Mouse (Mus musculus): ENCODE measurements around the gene Mtrex.

Gene Mtrex

GRCm38 (mm10) chr13:112927287-112928001, at the start of gene Mtrex, which contains the start of gene Dhx29:
TSS of gene Mtrex (minus strand) at chr13:112927398.
TSS of gene Dhx29 (plus strand) at chr13:112927454.
- ATAC-seq (ENCODE audit: low TSS enrichment): peak; percentile 99

GRCm38 (mm10) chr13:112976720-112977119, 49.5 kb upstream of the Mtrex start:
- no peak for ATAC-seq (ENCODE audit: low TSS enrichment)

- no peak for ATAC-seq (ENCODE audit: low TSS enrichment)
Observed at GRCm38 (mm10) chr13:112967267-112967666, 40.1 kb upstream of the Mtrex start.

GRCm38 (mm10) chr13:112964421-112964820, 37.2 kb upstream of the Mtrex start:
- no peak for ATAC-seq (ENCODE audit: low TSS enrichment)

- no peak for ATAC-seq (ENCODE audit: low TSS enrichment)
Observed at GRCm38 (mm10) chr13:112963081-112963480, 35.9 kb upstream of the Mtrex start.

GRCm38 (mm10) chr13:112954067-112954466, 26.9 kb upstream of the Mtrex start:
- ATAC-seq (ENCODE audit: low TSS enrichment): peak; percentile 67

- peak; percentile 28; the same call in 1 of the 2 replicates for ATAC-seq (ENCODE audit: low TSS enrichment)
Observed at GRCm38 (mm10) chr13:112945900-112946299, 18.7 kb upstream of the Mtrex start.

GRCm38 (mm10) chr13:112945312-112945711, 18.1 kb upstream of the Mtrex start:
- peak; percentile 72 for ATAC-seq (ENCODE audit: low TSS enrichment)

- ATAC-seq (ENCODE audit: low TSS enrichment): peak; percentile 69
Observed at GRCm38 (mm10) chr13:112941879-112942330, 14.7 kb upstream of the Mtrex start.

- no peak for ATAC-seq (ENCODE audit: low TSS enrichment)
Observed at GRCm38 (mm10) chr13:112938130-112938529, 10.9 kb upstream of the Mtrex start.

GRCm38 (mm10) chr13:112928038-112928668, 955 bp upstream of the Mtrex start:
- ATAC-seq (ENCODE audit: low TSS enrichment): peak; percentile 10

- ATAC-seq (ENCODE audit: low TSS enrichment): peak; percentile 10; the same call in 1 of the 2 replicates
Observed at GRCm38 (mm10) chr13:112926796-112927195, 402 bp downstream of the Mtrex start.

- no peak for ATAC-seq (ENCODE audit: low TSS enrichment)
Observed at GRCm38 (mm10) chr13:112925976-112926375, 1.2 kb downstream of the Mtrex start.

- no peak for ATAC-seq (ENCODE audit: low TSS enrichment)
Observed at GRCm38 (mm10) chr13:112925266-112925665, 1.9 kb downstream of the Mtrex start.

GRCm38 (mm10) chr13:112920906-112921305, 6.3 kb downstream of the Mtrex start:
- ATAC-seq (ENCODE audit: low TSS enrichment): no peak

GRCm38 (mm10) chr13:112919141-112919865, 7.9 kb downstream of the Mtrex start:
- no peak for ATAC-seq (ENCODE audit: low TSS enrichment)

GRCm38 (mm10) chr13:112910434-112910833, 16.8 kb downstream of the Mtrex start:
- peak; percentile 89 for ATAC-seq (ENCODE audit: low TSS enrichment)

- ATAC-seq (ENCODE audit: low TSS enrichment): 0 out of 2 replicates have a peak, but pooled peaks have one; percentile 55
Observed at GRCm38 (mm10) chr13:112909663-112910062, 17.5 kb downstream of the Mtrex start.

GRCm38 (mm10) chr13:112902176-112902575, 25.0 kb downstream of the Mtrex start:
- ATAC-seq (ENCODE audit: low TSS enrichment): no peak

- ATAC-seq (ENCODE audit: low TSS enrichment): no peak
Observed at GRCm38 (mm10) chr13:112887234-112887633, 40.0 kb downstream of the Mtrex start.

- peak; percentile 48 for ATAC-seq (ENCODE audit: low TSS enrichment)
Observed at GRCm38 (mm10) chr13:112871500-112872266, 55.5 kb downstream of the Mtrex start.
